Mouse (Mus musculus) stomach, embryonic 15.5 days (tissue): Measurements from ENCODE around the gene Aloxe3. TPM values are rescaled to one million over a fixed set of nuclear protein-coding genes. Genes with fewer than 3 reads are reported as not detected.

Source experiments
- ATAC-seq: fragments of 200-750 bp; cut with Nextera tagmentation; 2 replicates; pipeline ENCODE4 v1.8.0; 2017; ENCODE audit warnings: low read depth, moderate number of reproducible peaks, moderate TSS enrichment; ENCODE audit not compliant: insufficient read depth, low FRiP score
- H3K27ac ChIP-seq: fragments of 300-500 bp; sonication (generic); 2 replicates; pipeline ENCODE4 v1.5.1; 2015; ENCODE audit warnings: mild to moderate bottlenecking, inconsistent platforms
- H3K27me3 ChIP-seq: fragments of 300-500 bp; sonication (generic); replicated peaks from 2 replicates; pipeline ENCODE4 v1.6.1; 2015; ENCODE audit warnings: inconsistent platforms
- H3K36me3 ChIP-seq: fragments of 300-500 bp; sonication (generic); 2 replicates; pipeline ENCODE4 v1.6.1; 2015; ENCODE audit warnings: inconsistent platforms
- H3K4me1 ChIP-seq: fragments of 300-500 bp; sonication (generic); 2 replicates; pipeline ENCODE4 v1.6.1; 2015; ENCODE audit warnings: inconsistent platforms
- H3K4me2 ChIP-seq: fragments of 300-500 bp; sonication (generic); 2 replicates; pipeline ENCODE4 v1.6.1; 2015; ENCODE audit warnings: mild to moderate bottlenecking, inconsistent platforms
- H3K4me3 ChIP-seq: fragments of 300-500 bp; sonication (generic); replicated peaks from 2 replicates; pipeline ENCODE4 v1.5.1; 2015; ENCODE audit warnings: inconsistent platforms
- H3K9ac ChIP-seq: fragments of 300-500 bp; sonication (generic); 2 replicates; pipeline ENCODE4 v1.6.1; 2015; ENCODE audit warnings: inconsistent platforms
- H3K9me3 ChIP-seq: fragments of 300-500 bp; sonication (generic); 2 replicates; pipeline ENCODE4 v1.6.1; 2016; ENCODE audit warnings: inconsistent platforms
- WGBS: fragments of 180-500 bp; shearing (Covaris S2); methylation state at CpG from one replicate; pipeline ENCODE4 v1.1.7; 2015; 5-methylcytosine and 5-hydroxymethylcytosine counted together
- polyA plus RNA-seq: library from polyadenylated mRNA; unstranded; fragments of >200 nt; fragmentation: Nextera tagmentation; extraction: Ambion mirVana; gene quantifications from 2 replicates; pipeline ENCODE4 v1.2.1, GENCODE M21; 2015

Aloxe3 gene
- polyA plus RNA-seq, 1 experiment from 2014 or later, result 1.2 TPM

DNA sequence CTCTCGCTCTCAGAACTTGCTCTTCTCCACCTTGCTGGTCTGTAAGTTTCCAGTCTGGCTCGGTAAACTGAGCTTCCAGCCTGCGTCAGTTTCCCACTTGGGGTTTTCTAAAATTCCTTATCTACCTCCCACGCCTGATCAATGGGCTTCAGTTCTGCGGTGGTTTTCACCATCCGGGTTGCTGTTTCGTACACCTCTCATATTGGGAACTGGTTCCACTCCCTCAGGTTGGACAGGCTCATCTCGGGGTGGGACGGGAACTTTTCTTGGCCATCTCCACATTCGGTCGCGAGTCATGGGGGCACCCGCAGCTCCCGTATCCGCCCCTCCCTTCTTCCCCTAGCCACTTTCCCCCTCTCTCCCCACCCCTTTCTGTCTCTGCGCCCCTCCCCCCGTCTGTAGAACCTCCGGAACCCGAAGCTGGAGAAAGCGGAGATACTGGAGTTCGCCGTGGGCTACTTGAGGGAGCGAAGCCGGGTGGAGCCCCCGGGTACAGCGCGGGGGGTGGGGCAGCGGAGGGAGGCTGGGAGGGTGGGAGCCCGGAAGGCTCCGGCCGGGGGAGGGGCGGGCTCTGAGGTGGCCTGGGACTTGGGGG lies 3.9 kb upstream of the Aloxe3 start:
- no peaks in the 10 kb centered on the region for H3K27me3 ChIP-seq
- peak overlapping the region; percentile 94 for H3K27ac ChIP-seq
- H3K4me2 ChIP-seq, result peak overlapping the region; percentile 95
- no peak for ATAC-seq
- H3K4me1 ChIP-seq, result peaks cover 39% of the 10 kb centered on the region
- under 1% methylated on average over 32 of the region's 32 CpGs for WGBS
- peak overlapping the region; percentile 63 for H3K9ac ChIP-seq
- H3K4me3 ChIP-seq, result peak overlapping the region; percentile 82
- no peaks in the 10 kb centered on the region for H3K9me3 ChIP-seq
- H3K36me3 ChIP-seq, result no peaks in the 10 kb centered on the region

DNA sequence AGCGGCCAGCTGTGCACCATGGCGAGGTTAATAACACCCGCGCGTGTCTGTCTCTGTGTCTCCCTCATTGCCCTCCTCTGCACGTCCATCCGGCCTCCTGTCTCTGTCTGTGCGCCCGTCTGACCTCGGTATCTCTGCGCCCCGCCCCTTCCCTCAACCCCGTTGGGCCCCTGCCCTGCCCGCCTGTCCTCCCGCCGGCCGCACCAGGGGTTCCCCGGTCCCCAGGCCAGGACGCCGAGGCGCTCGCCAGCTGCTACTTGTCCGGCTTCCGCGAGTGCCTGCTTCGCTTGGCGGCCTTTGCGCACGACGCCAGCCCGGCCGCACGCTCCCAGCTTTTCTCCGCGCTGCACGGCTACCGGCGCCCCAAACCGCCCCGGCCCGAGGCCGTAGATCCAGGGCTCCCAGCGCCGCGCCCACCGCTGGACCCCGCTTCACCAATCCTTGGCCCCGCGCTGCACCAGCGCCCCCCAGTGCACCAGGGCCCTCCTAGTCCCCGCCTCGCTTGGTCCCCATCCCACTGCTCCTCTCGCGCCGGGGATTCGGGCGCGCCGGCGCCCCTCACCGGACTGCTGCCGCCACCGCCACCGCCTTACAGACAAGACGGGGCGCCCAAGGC lies 3.3 kb upstream of the Aloxe3 start, which contains the start of gene 9130213A22Rik:
TSS of gene 9130213A22Rik (minus strand) at position 254 of the 616 bp plus-strand sequence.
- Histone ChIP-seq H3K9ac (peak within 1 kb of the TSS; percentile 63), H3K9me3 (no peaks in the 10 kb centered on the region), H3K4me2 (peak within 1 kb of the TSS; percentile 95), H3K36me3 (no peaks in the 10 kb centered on the region), H3K27me3 (no peaks in the 10 kb centered on the region), H3K4me3 (peak within 1 kb of the TSS; percentile 82), H3K4me1 (peaks cover 37% of the 10 kb centered on the region), H3K27ac (peak within 1 kb of the TSS; percentile 94)
- peak; percentile 62 for ATAC-seq
- WGBS, result under 1% methylated on average over 66 of the region's 66 CpGs

DNA sequence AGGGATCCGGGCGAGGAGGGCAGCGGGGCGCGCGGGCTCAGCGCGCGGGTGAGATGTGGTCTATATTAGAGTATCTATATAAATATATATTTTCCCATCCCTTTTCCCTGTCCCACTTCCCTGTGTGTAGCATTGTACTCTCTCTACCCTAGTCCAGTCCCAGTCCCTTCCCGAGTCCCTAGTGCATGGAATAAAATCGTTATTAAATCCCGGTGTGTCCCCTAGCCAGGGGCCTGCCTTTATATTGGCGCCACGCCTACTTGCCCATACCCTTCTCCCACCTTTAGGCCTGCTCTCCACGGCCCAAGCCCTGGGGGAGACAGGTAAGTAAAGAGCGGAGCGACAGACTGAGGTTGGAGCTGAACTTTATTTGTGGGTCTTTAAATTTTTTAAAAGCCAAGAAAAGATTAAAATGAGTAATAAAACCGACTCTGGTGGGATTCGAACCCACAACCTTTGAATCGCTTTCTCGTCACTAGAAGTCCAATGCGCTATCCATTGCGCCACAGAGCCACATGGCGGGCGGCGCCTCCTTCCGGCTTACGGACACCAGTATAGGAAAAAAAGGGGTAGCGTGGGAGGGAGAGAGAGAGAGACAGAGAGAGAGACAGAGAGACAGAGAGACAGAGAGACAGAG lies 2.5 kb upstream of the Aloxe3 start:
- Histone ChIP-seq H3K9me3 (no peaks in the 10 kb centered on the region), H3K36me3 (no peaks in the 10 kb centered on the region), H3K9ac (peak overlapping the region; percentile 63), H3K27ac (peak overlapping the region; percentile 94), H3K4me3 (peak overlapping the region; percentile 82), H3K4me2 (peak overlapping the region; percentile 95), H3K4me1 (peaks cover 37% of the 10 kb centered on the region), H3K27me3 (no peaks in the 10 kb centered on the region)
- no peak for ATAC-seq
- WGBS, result under 1% methylated on average over 29 of the region's 29 CpGs

GRCm38 (mm10) chr11:69123693-69124497 lies 1.8 kb upstream of the Aloxe3 start:
- Histone ChIP-seq H3K36me3 (no peaks in the 10 kb centered on the region), H3K4me2 (peak overlapping the region; percentile 95), H3K9me3 (no peaks in the 10 kb centered on the region), H3K27ac (peak overlapping the region; percentile 80), H3K27me3 (no peaks in the 10 kb centered on the region), H3K9ac (peak overlapping the region; percentile 57; the same call in 1 of the 2 replicates), H3K4me1 (peaks cover 35% of the 10 kb centered on the region), H3K4me3 (peak overlapping the region; percentile 82)
- under 1% methylated on average over 31 of the region's 31 CpGs for WGBS
- peak; percentile 59 for ATAC-seq

DNA sequence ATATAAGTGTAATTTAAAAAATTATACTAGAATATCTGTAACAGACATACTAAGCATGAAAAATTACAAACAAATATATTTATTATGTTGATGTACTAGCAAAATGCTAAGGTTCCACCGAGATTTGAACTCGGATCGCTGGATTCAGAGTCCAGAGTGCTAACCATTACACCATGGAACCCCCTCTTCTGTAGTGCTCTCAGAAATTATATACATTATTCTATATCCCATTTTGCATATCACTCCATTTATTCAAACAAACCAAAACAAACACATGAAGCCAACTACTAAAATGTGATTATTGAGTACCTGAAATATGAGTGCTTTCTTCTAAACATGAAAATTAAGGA lies 1.2 kb upstream of the Aloxe3 start:
- H3K4me3 ChIP-seq, result no peak overlapping the region; the same call in 1 of the 2 replicates
- H3K27ac ChIP-seq, result peak overlapping the region; percentile 80; the same call in 1 of the 2 replicates
- peaks cover 30% of the 10 kb centered on the region for H3K4me1 ChIP-seq
- H3K4me2 ChIP-seq, result peak overlapping the region; percentile 95
- no peak; the same call in 1 of the 2 replicates for ATAC-seq
- H3K36me3 ChIP-seq, result no peaks in the 10 kb centered on the region
- H3K9me3 ChIP-seq, result no peaks in the 10 kb centered on the region
- H3K9ac ChIP-seq, result no peak overlapping the region
- WGBS, result 0% methylated on average over 3 of the region's 3 CpGs
- no peaks in the 10 kb centered on the region for H3K27me3 ChIP-seq

GRCm38 (mm10) chr11:69125041-69125851 lies 450 bp upstream of the Aloxe3 start:
- peak; percentile 34 for ATAC-seq
- Histone ChIP-seq H3K9me3 (no peaks in the 10 kb centered on the region), H3K4me3 (peak overlapping the region; percentile 62), H3K36me3 (no peaks in the 10 kb centered on the region), H3K4me2 (peak overlapping the region; percentile 92), H3K4me1 (peaks cover 24% of the 10 kb centered on the region), H3K27me3 (no peaks in the 10 kb centered on the region), H3K27ac (peak overlapping the region; percentile 76; the same call in 1 of the 2 replicates), H3K9ac (peak overlapping the region; percentile 30; the same call in 1 of the 2 replicates)
- WGBS, result under 1% methylated on average over 24 of the region's 24 CpGs

DNA sequence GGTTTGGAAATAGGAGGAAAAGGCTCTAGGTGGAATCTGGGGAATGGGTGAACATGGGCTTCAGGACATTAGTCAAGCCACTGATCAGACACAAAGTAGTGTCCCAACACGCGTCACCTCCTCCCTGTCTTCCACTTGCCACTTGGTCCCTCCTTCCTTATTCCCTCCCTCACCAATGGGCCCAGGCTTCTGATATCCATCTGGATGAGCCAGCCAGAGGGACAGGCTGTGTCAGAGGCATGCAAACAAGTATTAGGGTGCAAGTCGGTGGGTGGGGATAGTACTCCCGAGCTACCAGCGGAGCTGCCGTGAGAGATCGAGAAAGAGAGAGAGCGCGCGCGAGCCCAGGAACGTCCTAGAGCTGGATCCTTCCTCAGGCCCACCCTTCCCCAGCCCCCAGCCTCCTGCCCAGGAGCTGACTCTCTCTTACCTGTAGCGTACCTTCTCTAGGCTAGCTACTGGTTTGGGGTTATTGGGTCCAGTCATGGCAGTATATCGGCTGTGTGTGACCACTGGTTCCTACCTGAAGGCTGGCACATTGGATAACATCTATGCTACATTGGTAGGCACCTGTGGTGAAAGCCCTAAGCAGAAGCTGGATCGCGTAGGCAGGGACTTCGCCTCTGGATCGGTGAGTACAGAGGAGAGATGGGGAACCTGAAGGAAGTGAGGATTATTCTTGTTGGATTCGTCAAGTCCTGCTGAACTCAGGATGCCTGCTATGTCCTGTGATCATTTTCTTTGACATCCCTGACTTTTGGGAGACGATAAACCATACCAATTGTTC lies 416 bp downstream of the Aloxe3 start:
- WGBS, result 13% methylated on average over 20 of the region's 20 CpGs
- ATAC-seq, result no peak
- Histone ChIP-seq H3K4me3 (peak overlapping the region; percentile 62), H3K4me2 (peak overlapping the region; percentile 92), H3K27ac (peak overlapping the region; percentile 76; the same call in 1 of the 2 replicates), H3K36me3 (no peaks in the 10 kb centered on the region), H3K4me1 (peaks cover 17% of the 10 kb centered on the region; the same call in 1 of the 2 replicates), H3K27me3 (no peaks in the 10 kb centered on the region), H3K9me3 (no peaks in the 10 kb centered on the region), H3K9ac (peak overlapping the region; percentile 30; the same call in 1 of the 2 replicates)

DNA sequence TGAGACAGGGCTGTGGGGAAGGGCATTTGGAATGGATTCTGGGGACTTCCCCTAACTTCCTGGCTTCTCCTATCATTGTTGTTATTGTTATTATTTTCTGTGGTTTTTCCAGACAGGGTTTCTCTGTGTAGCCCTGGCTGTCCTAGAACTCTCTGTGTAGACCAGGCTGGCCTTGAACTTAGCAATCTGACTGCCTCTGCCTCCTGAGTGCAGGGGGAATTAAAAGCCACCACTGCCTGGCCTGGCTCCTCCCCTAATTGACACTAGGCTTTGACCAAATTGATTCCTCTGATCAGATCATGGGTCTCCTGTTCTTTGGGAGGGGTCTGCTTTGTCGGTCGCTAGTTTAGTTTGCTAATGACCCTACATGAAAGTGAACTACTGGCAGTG lies 1.0 kb downstream of the Aloxe3 start:
- no peak for ATAC-seq
- Histone ChIP-seq H3K27ac (no peak overlapping the region), H3K4me2 (peak overlapping the region; percentile 92), H3K9ac (no peak overlapping the region), H3K27me3 (no peaks in the 10 kb centered on the region), H3K9me3 (no peaks in the 10 kb centered on the region), H3K4me1 (peaks cover 11% of the 10 kb centered on the region; the same call in 1 of the 2 replicates), H3K4me3 (0 out of 2 replicates have a peak overlapping the region, but pooled peaks have one; percentile 62), H3K36me3 (no peaks in the 10 kb centered on the region)
- 46% methylated on average over 2 of the region's 2 CpGs for WGBS

GRCm38 (mm10) chr11:69128426-69129122 lies 2.9 kb downstream of the Aloxe3 start:
- H3K9ac ChIP-seq, result no peak overlapping the region
- no peak for ATAC-seq
- H3K4me2 ChIP-seq, result no peak overlapping the region
- no peaks in the 10 kb centered on the region for H3K36me3 ChIP-seq
- no peak overlapping the region for H3K27ac ChIP-seq
- H3K4me1 ChIP-seq, result 0 out of 2 replicates have a peak, but pooled peaks cover 9% of the 10 kb centered on the region
- H3K4me3 ChIP-seq, result no peak overlapping the region
- whole genome bisulfite sequencing, result 59% methylated on average over 8 of the region's 8 CpGs
- no peaks in the 10 kb centered on the region; the same call in 1 of the 2 replicates for H3K27me3 ChIP-seq
- no peaks in the 10 kb centered on the region for H3K9me3 ChIP-seq

- ATAC-seq, result no peak
Measured at GRCm38 (mm10) chr11:69133566-69133922, 7.8 kb downstream of the Aloxe3 start.

More at GRCm38 (mm10) chr11:69133566-69133922, 7.8 kb downstream of the Aloxe3 start:
- Histone ChIP-seq H3K27ac (no peak overlapping the region), H3K9me3 (no peaks in the 10 kb centered on the region), H3K27me3 (no peaks in the 10 kb centered on the region; the same call in 1 of the 2 replicates), H3K4me2 (peak overlapping the region; percentile 82), H3K4me3 (peak overlapping the region; percentile 44), H3K9ac (peak overlapping the region; percentile 2; the same call in 1 of the 2 replicates), H3K4me1 (peaks cover 15% of the 10 kb centered on the region), H3K36me3 (no peaks in the 10 kb centered on the region)
- 18% methylated on average over 5 of the region's 5 CpGs for WGBS
